23 mouse cellular contexts compared by ENCODE assay signal in genomic region chr15:28653996-28654395, GRCm38 (mm10).
"Had no signal": no experiment of that assay in that cellular context is flagged by ENCODE, and none has a peak within 500 bp of the region (broad histone marks: within the 10 kb centered on the region; RNA-seq: fewer than 3 reads in every experiment).

No protein-coding gene starts in this region.

- H3K4me3 ChIP-seq: kidney, embryonic 15.5 days; limb, embryonic 12.5 days; limb, embryonic 15.5 days; megakaryocyte, embryonic 14.5 days; midbrain, embryonic 10.5 days; midbrain, embryonic 13.5 days; neural tube, embryonic 12.5 days; neural tube, embryonic 15.5 days; stomach, embryonic 15.5 days had no signal

- H3K36me3 ChIP-seq: kidney, embryonic 15.5 days; limb, embryonic 12.5 days; limb, embryonic 15.5 days; midbrain, embryonic 10.5 days; midbrain, embryonic 13.5 days; neural tube, embryonic 12.5 days; neural tube, embryonic 15.5 days; stomach, embryonic 15.5 days had no signal

- H3K27ac ChIP-seq: kidney, embryonic 15.5 days; limb, embryonic 12.5 days; limb, embryonic 15.5 days; liver, embryonic 14.5 days; midbrain, embryonic 10.5 days; midbrain, embryonic 13.5 days; neural tube, embryonic 12.5 days; neural tube, embryonic 15.5 days; stomach, embryonic 15.5 days had no signal

- H3K27me3 ChIP-seq: kidney, embryonic 15.5 days; limb, embryonic 12.5 days; limb, embryonic 15.5 days; megakaryocyte, embryonic 14.5 days; midbrain, embryonic 13.5 days; neural tube, embryonic 12.5 days; neural tube, embryonic 15.5 days; stomach, embryonic 15.5 days had no signal

- H3K9ac ChIP-seq: kidney, embryonic 15.5 days; limb, embryonic 12.5 days; limb, embryonic 15.5 days; liver, embryonic 14.5 days; liver, postnatal 0 days; lung, embryonic 14.5 days; midbrain, embryonic 13.5 days; neural tube, embryonic 12.5 days; neural tube, embryonic 15.5 days; stomach, embryonic 15.5 days had no signal

- ATAC-seq: liver, postnatal 0 days; lung, postnatal 0 days; midbrain, embryonic 13.5 days had no signal

- H3K4me2 ChIP-seq: kidney, embryonic 15.5 days; limb, embryonic 12.5 days; limb, embryonic 15.5 days; liver, embryonic 11.5 days; lung, embryonic 14.5 days; midbrain, embryonic 13.5 days; neural tube, embryonic 12.5 days; neural tube, embryonic 15.5 days; stomach, embryonic 15.5 days had no signal

- DNase-seq: kidney, adult 11 months; kidney, adult 8-10 months; kidney, postnatal 10 days; kidney, postnatal 4 days; left cerebral cortex, postnatal 4 days; liver, postnatal 0 days; lung, embryonic 14.5 days; right cerebral cortex, adult 18-20 months; right cerebral cortex, postnatal 25 days; spleen, adult 18-20 months; thymus, postnatal 25 days had no signal

- H3K9me3 ChIP-seq: kidney, embryonic 15.5 days; limb, embryonic 12.5 days; limb, embryonic 15.5 days; midbrain, embryonic 10.5 days; midbrain, embryonic 13.5 days; neural tube, embryonic 12.5 days; neural tube, embryonic 15.5 days; stomach, embryonic 15.5 days had no signal

- H3K4me1 ChIP-seq: kidney, embryonic 15.5 days; limb, embryonic 12.5 days; limb, embryonic 15.5 days; megakaryocyte, embryonic 14.5 days; midbrain, embryonic 10.5 days; midbrain, embryonic 13.5 days; neural tube, embryonic 12.5 days; neural tube, embryonic 15.5 days; stomach, embryonic 15.5 days had no signal
